8 mouse cellular contexts compared by ENCODE assay signal in the genomic region with DNA sequence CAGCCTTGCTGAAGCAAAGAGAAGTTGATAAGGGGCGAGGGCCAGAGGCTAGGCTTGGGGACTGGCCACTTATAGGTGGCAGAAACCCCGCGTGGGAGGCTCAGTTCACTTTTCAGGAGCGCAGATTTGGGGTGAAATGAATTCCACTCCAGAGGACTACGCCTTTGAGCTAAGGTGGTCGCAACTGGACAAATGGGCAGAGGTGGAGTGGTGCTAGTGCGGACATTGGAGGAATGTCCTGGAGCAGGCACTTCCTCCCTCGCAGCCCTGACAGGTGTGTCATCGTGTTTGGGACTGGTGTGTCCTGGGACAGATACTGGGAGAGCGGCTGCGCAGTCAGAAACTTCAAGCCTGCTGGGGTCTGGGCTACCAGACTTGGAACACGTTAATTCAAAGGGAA. TPM values are rescaled to one million over a fixed set of nuclear protein-coding genes. Genes with fewer than 3 reads are reported as not detected.
DNase-seq lines count a peak whose midpoint lies in the region; ATAC-seq and TF ChIP-seq lines count a peak whose summit lies in the region.

No protein-coding gene starts in this region.

- peak overlapping the region; percentile 66 for H3K4me3 ChIP-seq in lung, embryonic 16.5 days (ENCODE audit: low read length)
- H3K4me3 ChIP-seq in heart, postnatal 0 days (ENCODE audit: low read depth, low read length): peak overlapping the region; percentile 70
- peak overlapping the region; percentile 71 for H3K4me3 ChIP-seq in midbrain, embryonic 11.5 days (ENCODE audit: low read depth, low read length)

- WGBS in lung, embryonic 16.5 days: 2% methylated on average over 12 of the region's 12 CpGs
- WGBS in heart, postnatal 0 days: 2% methylated on average over 12 of the region's 12 CpGs
- 2% methylated on average over 12 of the region's 12 CpGs for WGBS in midbrain, embryonic 11.5 days

- H3K4me1 ChIP-seq in lung, embryonic 16.5 days (replicated peaks; ENCODE audit: control insufficient read depth, insufficient read depth, low read length): peaks cover 11% of the 10 kb centered on the region
- H3K4me1 ChIP-seq in heart, postnatal 0 days (ENCODE audit: control insufficient read depth, insufficient read depth): 0 out of 2 replicates have a peak, but pooled peaks cover 2% of the 10 kb centered on the region
- peaks cover 6% of the 10 kb centered on the region for H3K4me1 ChIP-seq in midbrain, embryonic 11.5 days (ENCODE audit: control insufficient read depth, insufficient read depth, low read length)

- peak overlapping the region; percentile 94 for H3K4me2 ChIP-seq in lung, embryonic 16.5 days (ENCODE audit: low read depth, low read length)
- peak overlapping the region; percentile 84 for H3K4me2 ChIP-seq in heart, postnatal 0 days (ENCODE audit: low read depth, low read length)
- H3K4me2 ChIP-seq in midbrain, embryonic 11.5 days: peak overlapping the region; percentile 89

- no peak overlapping the region for H3K27ac ChIP-seq in lung, embryonic 16.5 days (ENCODE audit: low read length)
- H3K27ac ChIP-seq in heart, postnatal 0 days (ENCODE audit: low read depth): no peak overlapping the region
- H3K27ac ChIP-seq in midbrain, embryonic 11.5 days (ENCODE audit: low read depth, low read length): no peak overlapping the region; the same call in 1 of the 2 replicates

- no peaks in the 10 kb centered on the region for H3K36me3 ChIP-seq in lung, embryonic 16.5 days (ENCODE audit: control insufficient read depth, insufficient read depth, low read length)
- H3K36me3 ChIP-seq in heart, postnatal 0 days (replicated peaks; ENCODE audit: control insufficient read depth, insufficient read depth, low read length): no peaks in the 10 kb centered on the region
- H3K36me3 ChIP-seq in midbrain, embryonic 11.5 days (ENCODE audit: control insufficient read depth, insufficient read depth, low read length): no peaks in the 10 kb centered on the region

- H3K9ac ChIP-seq in lung, embryonic 16.5 days (ENCODE audit: low read length): peak overlapping the region; percentile 45; the same call in 1 of the 2 replicates
- peak overlapping the region; percentile 39; the same call in 1 of the 2 replicates for H3K9ac ChIP-seq in heart, postnatal 0 days (replicated peaks; ENCODE audit: low read depth, low read length)
- H3K9ac ChIP-seq in midbrain, embryonic 11.5 days (ENCODE audit: low read length): peak overlapping the region; percentile 80

- ATAC-seq in lung, embryonic 16.5 days (ENCODE audit: low read depth): no peak
- ATAC-seq in heart, postnatal 0 days (ENCODE audit: insufficient read depth, low read depth): no peak
- ATAC-seq in midbrain, embryonic 11.5 days (ENCODE audit: low FRiP score): no peak
- no peak for ATAC-seq in granulocyte monocyte progenitor cell, adult 5-6 weeks (replicated peaks; ENCODE audit: poor library complexity, severe bottlenecking)

- H3K9me3 ChIP-seq in lung, embryonic 16.5 days (ENCODE audit: control insufficient read depth, low read length): no peaks in the 10 kb centered on the region
- no peaks in the 10 kb centered on the region for H3K9me3 ChIP-seq in heart, postnatal 0 days (replicated peaks; ENCODE audit: control insufficient read depth, low read length)
- H3K9me3 ChIP-seq in midbrain, embryonic 11.5 days (ENCODE audit: control insufficient read depth, low read length): no peaks in the 10 kb centered on the region

- H3K27me3 ChIP-seq in lung, embryonic 16.5 days (ENCODE audit: control insufficient read depth, insufficient read depth, low read depth, low read length): peaks cover 12% of the 10 kb centered on the region
- no peaks in the 10 kb centered on the region for H3K27me3 ChIP-seq in heart, postnatal 0 days (ENCODE audit: control insufficient read depth, insufficient read depth, low read length)
- H3K27me3 ChIP-seq in midbrain, embryonic 11.5 days (ENCODE audit: control insufficient read depth, insufficient read depth, low read length): no peaks in the 10 kb centered on the region

- peak; percentile 3 for DNase-seq in adrenal gland, postnatal 10 days
- DNase-seq in adrenal gland, postnatal 36 days: no peak
- DNase-seq in lung, postnatal 10 days: no peak
- peak; percentile 15 for DNase-seq in heart, postnatal 0 days (ENCODE audit: low spot score)
- DNase-seq in midbrain, embryonic 11.5 days (ENCODE audit: low spot score, missing footprints): peak; percentile 93
- DNase-seq in layer of hippocampus, adult 9-11 months: no peak

- TF ChIP-seq CTCF in heart, postnatal 0 days (IDR thresholded peaks at IDR 0.05; ENCODE audit: low read depth): no peak

- no peak for TF ChIP-seq EP300 in heart, postnatal 0 days (IDR thresholded peaks at IDR 0.05; ENCODE audit: low read depth)

RNA-seq across cellular contexts. Expression of a gene that starts 0.9 kb away (rescaled TPM):
- 10 to 100 TPM in 1 of 2 experiments, 1 to 10 TPM in 1; 9.7 to 12.0 TPM for total RNA-seq in adrenal gland, postnatal 10 days (2021)
- total RNA-seq in adrenal gland, postnatal 36 days (2021): 1 to 10 TPM; 2.3 to 3.1 TPM
- 2.0 and 2.1 TPM in 2 replicates for polyA plus RNA-seq in lung, embryonic 16.5 days (2015; fragmentation: Nextera tagmentation; extraction: Ambion mirVana)
- total RNA-seq in heart, postnatal 0 days (2014; rRNA removed; ENCODE audit: low replicate concordance): 0.54 and 0.57 TPM in 2 replicates
- polyA plus RNA-seq in heart, postnatal 0 days (2015; fragmentation: Nextera tagmentation; extraction: Ambion mirVana): 2.7 and 3.4 TPM in 2 replicates
- 12.2 and 15.3 TPM in 2 replicates for polyA plus RNA-seq in midbrain, embryonic 11.5 days (2014; fragmentation: Nextera tagmentation; extraction: Ambion mirVana)
- total RNA-seq in granulocyte monocyte progenitor cell, adult 5-6 weeks (2014; fragmentation: Nextera tagmentation): not detected in 2 replicates
- total RNA-seq in granulocyte monocyte progenitor cell, adult 5-6 weeks (2017): not detected in 2 replicates

Comparison
In these comparisons a context has a peak if more than half of its experiments do, and no peak if none do; other contexts are left out.
1. DNase-seq: peak in adrenal gland, postnatal 10 days (single experiment), heart, postnatal 0 days (single experiment) and midbrain, embryonic 11.5 days (single experiment); none in adrenal gland, postnatal 36 days (0 of 2), lung, postnatal 10 days (single experiment) and layer of hippocampus, adult 9-11 months (single experiment).
2. Peak in every context shown above with its lines, with median percentiles within 50 percentile points of each other: H3K4me2 ChIP-seq, H3K4me3 ChIP-seq and H3K9ac ChIP-seq.